Mouse (Mus musculus) Patski (cell line): ENCODE measurements around the gene Akap1. TPM values are rescaled to one million over a fixed set of nuclear protein-coding genes. Genes with fewer than 3 reads are reported as not detected.
A peak's percentile ranks its signal among the peaks of the same experiment; 100 is the strongest.

Source experiments
- ATAC-seq: fragments of 100-300 bp; one replicate; pipeline ENCODE4 v1.8.0; 2021
- CTCF ChIA-PET: fragments of 350-600 bp; sonication (Branson Sonifier 250); formaldehyde crosslinking; loops from one replicate; lab custom pipeline; 2022; ENCODE audit warnings: inconsistent platforms; lab: Charles Lee
- POLR2A ChIA-PET: fragments of 350-600 bp; sonication (Branson Sonifier 250); formaldehyde crosslinking; loops from one replicate; lab custom pipeline; 2022; ENCODE audit warnings: antibody characterized with exemption, inconsistent platforms; lab: Charles Lee
- DNase-seq: peaks from one replicate; pipeline ENCODE4 v3.0.0-alpha.2; 2011; ENCODE audit warnings: low read depth, low spot score
- H3K27me3 ChIP-seq: fragments of 371-371 bp; one replicate; pipeline ENCODE4 v1.5.1; 2021
- CTCF ChIP-seq: fragments of 100-300 bp; IDR thresholded peaks from one replicate; pipeline ENCODE4 v1.5.1; 2021
- in situ Hi-C: fragments of 300-500 bp; cut with MboI; formaldehyde crosslinking; loops from 3 replicates; pipeline ENCODE4 v1.11.1; 2018; ENCODE audit warnings: low pct_unique_long_range_greater_than_20kb, mixed read lengths
- polyA plus RNA-seq: library from polyadenylated mRNA; unstranded; gene quantifications from one replicate; pipeline ENCODE4 v1.2.3, GENCODE M21; 2021

Gene Akap1
- polyA plus RNA-seq, 1 experiment from 2014 or later = 43.3 TPM

DNA sequence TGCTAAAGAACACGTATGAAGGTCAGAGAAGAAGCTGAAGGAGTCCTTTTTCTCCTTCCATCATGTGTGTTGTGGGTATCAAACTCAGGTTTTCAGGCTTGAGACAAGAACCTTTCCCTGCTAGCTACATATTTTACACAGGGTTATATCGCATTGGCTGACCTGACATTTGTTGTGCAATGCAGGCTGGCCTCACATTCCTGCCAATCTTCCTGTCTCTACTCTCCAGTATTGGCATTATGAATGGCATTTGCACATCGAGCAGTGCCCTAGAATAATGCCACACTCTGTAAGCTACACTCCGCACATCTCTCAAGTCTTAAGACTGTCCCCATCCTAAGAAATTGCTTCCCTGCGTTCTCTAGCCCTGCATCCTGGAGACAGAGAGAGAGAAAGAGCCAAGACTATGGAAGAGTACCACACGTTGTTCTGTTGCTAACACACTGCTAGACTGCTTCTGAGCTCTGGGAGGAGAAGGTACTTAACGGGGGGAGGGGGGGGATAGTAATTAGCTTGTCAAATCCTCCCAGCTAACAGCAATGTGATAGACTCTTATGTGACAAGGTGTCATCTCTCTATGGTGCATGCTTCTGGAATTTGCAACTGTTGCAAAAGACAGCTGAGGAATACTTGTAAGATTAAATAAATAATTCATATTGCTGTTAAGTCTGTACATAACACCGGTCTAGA is 20.1 kb upstream of the Akap1 start:
- ATAC-seq (no peak), DNase-seq (no peak)
- ChIA-PET CTCF (interaction anchor here (1.3 kb wide), 1 partner anchor 14 kb away, joined by 3 read pairs; no protein-coding TSS in a partner anchor), POLR2A (no interaction called here)
- TF ChIP-seq CTCF = no peak
- H3K27me3 ChIP-seq = no peaks in the 10 kb centered on the region
- in situ Hi-C loops = no loop called here

GRCm38 (mm10) chr11:88878011-88878410 is 13.6 kb upstream of the Akap1 start:
- no peak for DNase-seq
- ChIA-PET POLR2A (interaction anchor here (0.6 kb wide), 1 partner anchor 26 kb away, joined by 3 read pairs; no protein-coding TSS in a partner anchor), CTCF (no interaction called here)
- ATAC-seq = no peak
- in situ Hi-C loops = no loop called here
- H3K27me3 ChIP-seq = no peaks in the 10 kb centered on the region
- no peak for TF ChIP-seq CTCF

DNA sequence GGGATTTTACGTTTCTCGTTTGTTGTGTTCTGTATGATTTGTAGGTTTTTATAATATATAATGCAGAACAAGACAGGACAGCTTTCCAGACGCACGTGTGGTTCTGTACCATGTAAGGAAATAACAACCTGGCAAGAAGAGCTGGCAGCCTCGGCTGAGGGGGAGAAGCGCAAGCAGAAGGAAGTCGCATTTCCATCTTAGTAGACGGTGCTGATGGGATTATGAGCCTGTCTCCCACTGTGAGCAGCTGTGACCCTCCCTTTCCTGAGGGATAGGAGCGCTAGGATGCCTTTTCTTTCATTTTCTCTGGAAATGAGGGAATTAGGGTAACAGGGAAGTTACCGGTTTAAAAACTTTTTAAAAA is 9.3 kb upstream of the Akap1 start:
- ATAC-seq (no peak), DNase-seq (no peak)
- no peaks in the 10 kb centered on the region for H3K27me3 ChIP-seq
- TF ChIP-seq CTCF = no peak
- ChIA-PET POLR2A (no interaction called here), CTCF (no interaction called here)
- in situ Hi-C loops = no loop called here

DNA sequence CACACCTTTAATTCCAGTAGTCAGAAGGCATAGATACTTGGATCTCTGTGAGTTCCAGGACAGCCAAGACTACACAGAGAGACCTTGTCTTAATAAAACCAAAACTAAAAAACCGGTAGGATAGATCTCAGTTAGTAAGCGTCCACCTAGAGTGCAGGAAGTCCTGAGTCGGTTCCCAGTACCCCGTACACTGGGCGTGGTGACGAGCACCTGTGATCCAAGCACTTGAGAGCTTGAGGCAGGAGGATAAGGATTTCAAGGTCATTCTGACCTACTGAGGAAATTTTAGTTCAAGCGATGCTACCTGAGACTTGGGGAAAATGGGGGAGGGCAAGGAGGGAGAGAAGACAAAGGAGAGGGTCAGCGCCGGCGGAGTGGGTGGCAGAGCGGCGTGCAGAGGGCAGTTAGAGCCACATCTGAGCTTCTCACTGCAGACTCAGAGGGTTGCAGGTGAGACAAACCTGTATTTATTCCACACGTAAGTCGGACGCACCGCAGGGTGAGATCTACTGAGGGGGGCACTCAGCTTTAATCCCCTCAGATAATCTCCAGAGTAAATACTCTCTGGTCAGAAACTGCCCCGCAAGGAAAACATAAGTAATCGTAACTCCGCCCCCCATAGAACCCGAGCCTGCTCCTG is 8.8 kb upstream of the Akap1 start:
- POLR2A ChIA-PET = no interaction called here
- DNase-seq = no peak
- no peak for ATAC-seq
- no peaks in the 10 kb centered on the region for H3K27me3 ChIP-seq
- TF ChIP-seq CTCF = no peak
- CTCF ChIA-PET = no interaction called here
- in situ Hi-C loops = no loop called here

- CTCF ChIA-PET = no interaction called here
- in situ Hi-C loops = no loop called here
- no peak for TF ChIP-seq CTCF
- DNase-seq = no peak
- no peaks in the 10 kb centered on the region for H3K27me3 ChIP-seq
- no peak for ATAC-seq
- POLR2A ChIA-PET = no interaction called here
Observed at GRCm38 (mm10) chr11:88869443-88869842, 5.1 kb upstream of the Akap1 start.

DNA sequence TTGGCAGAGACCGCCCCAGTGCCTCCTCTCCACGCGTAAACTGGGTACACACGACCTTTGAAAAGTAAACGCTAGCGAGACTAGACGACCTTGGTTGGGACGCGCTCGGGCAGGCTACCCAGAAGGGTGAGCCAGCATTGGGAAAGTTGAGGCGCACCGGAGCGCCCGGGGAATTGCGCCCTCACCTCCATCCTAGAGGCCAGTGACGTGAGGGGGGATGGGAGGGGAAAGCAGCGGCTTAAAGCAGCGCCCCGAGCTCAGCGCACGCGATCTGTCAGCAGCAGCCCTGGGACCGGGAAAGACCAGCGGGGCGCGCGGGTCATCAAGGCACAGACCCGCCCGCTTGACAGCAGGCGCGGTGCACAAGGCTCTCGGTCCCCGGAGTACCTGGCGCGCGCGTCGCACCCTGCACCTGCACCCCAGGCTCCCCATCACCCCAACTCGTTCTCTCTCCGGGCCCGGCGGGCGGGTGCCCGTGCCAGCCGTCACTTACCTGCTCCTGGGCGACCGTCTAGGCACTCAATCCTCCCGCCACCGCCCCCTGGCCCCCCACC is 405 bp downstream of the Akap1 start:
- no peak for TF ChIP-seq CTCF
- DNase-seq (no peak), ATAC-seq (peak; percentile 42)

GRCm38 (mm10) chr11:88863071-88863903 is 1.1 kb downstream of the Akap1 start:
- in situ Hi-C loops = no loop called here
- POLR2A ChIA-PET = interaction anchor here (1.2 kb wide), 1 partner anchor 14 kb away, joined by 3 read pairs; no protein-coding TSS in a partner anchor
- DNase-seq = no peak
- peak; percentile 2 for ATAC-seq
- CTCF ChIA-PET = no interaction called here
- TF ChIP-seq CTCF = no peak
- no peaks in the 10 kb centered on the region for H3K27me3 ChIP-seq

More for the DNA sequence above, 405 bp downstream of the Akap1 start:
- in situ Hi-C loops = no loop called here
- no peaks in the 10 kb centered on the region for H3K27me3 ChIP-seq
- ChIA-PET CTCF (no interaction called here), POLR2A (interaction anchor here (1.2 kb wide), 1 partner anchor 14 kb away, joined by 3 read pairs; no protein-coding TSS in a partner anchor)

DNA sequence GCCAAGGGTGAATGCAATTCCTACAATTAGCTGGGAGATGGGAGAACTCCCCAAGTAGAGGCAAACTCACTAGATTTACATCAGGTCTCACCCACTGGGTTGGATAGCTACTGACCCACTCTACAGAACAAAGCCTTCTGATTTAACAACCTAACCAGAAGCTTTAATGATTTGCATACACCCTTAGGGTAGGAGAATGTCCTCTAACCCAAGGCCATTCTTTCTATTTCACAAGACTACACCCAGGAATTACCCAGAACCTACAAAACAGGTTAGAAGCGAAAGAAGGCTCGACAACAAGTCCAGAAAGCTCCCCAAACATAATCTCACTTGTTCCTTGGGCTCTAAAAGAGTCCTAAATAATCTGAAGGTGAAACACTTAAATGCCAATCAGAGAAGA is 2.0 kb downstream of the Akap1 start:
- ChIA-PET POLR2A (no interaction called here), CTCF (interaction anchor here (0.8 to 1.2 kb wide), 2 partner anchors 11 to 23 kb away, joined by 3 read pairs; no protein-coding TSS in a partner anchor)
- H3K27me3 ChIP-seq = no peaks in the 10 kb centered on the region
- in situ Hi-C loops = no loop called here
- no peak for TF ChIP-seq CTCF
- ATAC-seq (no peak), DNase-seq (no peak)

- TF ChIP-seq CTCF = no peak
- in situ Hi-C loops = no loop called here
- CTCF ChIA-PET = no interaction called here
- H3K27me3 ChIP-seq = no peaks in the 10 kb centered on the region
- DNase-seq (no peak), ATAC-seq (no peak)
- POLR2A ChIA-PET = interaction anchor here (1.1 to 1.7 kb wide), 2 partner anchors 9 to 17 kb away, joined by 3 to 5 read pairs; no protein-coding TSS in a partner anchor
Observed at GRCm38 (mm10) chr11:88861060-88861459, 3.3 kb downstream of the Akap1 start.

- CTCF ChIA-PET = no interaction called here
- ATAC-seq (no peak), DNase-seq (no peak)
- no peaks in the 10 kb centered on the region for H3K27me3 ChIP-seq
- POLR2A ChIA-PET = interaction anchor here (0.6 to 1.7 kb wide), 3 partner anchors 8 to 66 kb away, joined by 3 to 5 read pairs (median 3); no protein-coding TSS in a partner anchor
- in situ Hi-C loops = no loop called here
- TF ChIP-seq CTCF = no peak
Observed at GRCm38 (mm10) chr11:88860641-88861040, 3.7 kb downstream of the Akap1 start.
